Mouse (Mus musculus): ENCODE measurements around the gene Kif9. TPM values are rescaled to one million over a fixed set of nuclear protein-coding genes. Genes with fewer than 3 reads are reported as not detected.

Kif9 gene
- total and polyA plus RNA-seq, 2 experiments from 2014 or later: 3.3 to 3.9 TPM

DNA sequence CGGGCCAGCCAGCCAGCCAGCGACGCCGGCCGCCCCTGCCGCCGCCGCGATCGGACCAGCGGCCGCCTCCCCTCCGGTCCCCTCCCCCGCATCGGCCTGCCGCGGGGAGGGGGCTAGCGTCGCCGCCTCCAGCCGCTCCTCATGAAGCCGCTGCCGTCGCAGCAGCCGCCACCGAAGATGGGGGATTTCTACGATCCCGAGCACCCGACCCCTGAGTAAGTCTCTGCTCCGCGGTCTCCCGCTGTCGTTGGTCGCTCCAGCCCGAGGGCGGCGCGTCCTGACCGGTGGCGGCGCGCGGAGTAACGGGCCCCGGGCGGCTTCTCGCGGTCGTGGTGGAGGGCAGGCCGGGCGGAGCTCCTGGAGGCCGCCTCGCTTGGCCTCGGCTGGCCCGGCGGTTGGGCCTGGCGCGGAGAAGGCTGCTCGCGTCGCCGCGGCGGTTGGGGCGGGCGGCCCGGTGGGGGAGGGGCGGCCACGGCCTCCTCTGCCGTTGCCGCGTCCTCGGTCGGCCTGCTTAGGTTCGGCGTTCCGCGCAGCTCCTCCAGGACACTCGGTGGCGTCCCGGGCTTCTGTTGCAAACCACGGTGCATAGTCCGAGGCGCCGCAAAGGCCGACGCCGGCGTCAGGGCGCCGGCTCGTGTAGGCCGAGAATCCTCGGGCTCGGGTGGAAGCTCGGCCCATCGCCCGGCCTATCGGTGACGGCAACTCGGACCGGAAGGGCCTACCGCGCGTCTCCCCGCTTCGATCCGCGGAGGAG is 56.0 kb downstream of the Kif9 start, which contains the start of gene Setd2:
Gene Setd2, plus strand, starts transcription at position 60 of the 754 bp plus-strand sequence.
- WGBS: under 1% methylated on average over 71 of the region's 109 CpGs
- H3K36me3 ChIP-seq (ENCODE audit: insufficient read depth, low read length): no peaks in the 10 kb centered on the region
- TF ChIP-seq CTCF (IDR thresholded peaks at IDR 0.05; ENCODE audit: low read depth): no peak
- ATAC-seq (peak; percentile 27), DNase-seq (ENCODE audit: low spot score) (peak; percentile 70)
- peaks cover 14% of the 10 kb centered on the region for H3K4me1 ChIP-seq (ENCODE audit: insufficient read depth, low read length)
- H3K4me2 ChIP-seq (ENCODE audit: low read depth, low read length): peak within 1 kb of the TSS; percentile 81
- peak within 1 kb of the TSS; percentile 99 for H3K27ac ChIP-seq
- peak within 1 kb of the TSS; percentile 91 for H3K4me3 ChIP-seq (ENCODE audit: low read length)
- H3K27me3 ChIP-seq (ENCODE audit: insufficient read depth, low read length): no peaks in the 10 kb centered on the region
- H3K9me3 ChIP-seq (ENCODE audit: low read length): no peaks in the 10 kb centered on the region
- peak within 1 kb of the TSS; percentile 96 for H3K9ac ChIP-seq (replicated peaks; ENCODE audit: low read length)

DNA sequence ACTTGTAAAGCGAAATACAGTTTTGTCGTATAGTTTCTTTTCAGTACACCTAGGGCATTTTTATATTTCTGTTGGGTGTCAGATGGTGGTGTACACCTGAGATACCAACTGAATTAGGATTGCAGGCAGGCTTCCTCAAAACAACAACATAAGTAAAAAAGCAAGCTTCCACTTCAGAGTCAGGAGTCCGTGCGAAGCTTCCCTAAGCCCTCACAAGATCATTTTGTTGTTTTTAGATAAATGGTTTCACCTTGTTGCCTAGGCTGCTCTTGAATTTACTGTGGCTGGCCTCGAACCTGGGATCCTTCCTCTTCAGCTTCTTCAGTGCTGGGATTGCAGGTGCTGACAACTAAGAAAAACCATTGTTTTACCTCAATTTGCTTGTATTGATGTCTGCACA is 56.9 kb downstream of the Kif9 start:
- no peak for TF ChIP-seq CTCF (IDR thresholded peaks at IDR 0.05; ENCODE audit: low read depth)
- Histone ChIP-seq H3K9ac (replicated peaks; ENCODE audit: low read length) (peak overlapping the region; percentile 96), H3K27ac (peak overlapping the region; percentile 99; the same call in 1 of the 2 replicates), H3K9me3 (ENCODE audit: low read length) (no peaks in the 10 kb centered on the region), H3K36me3 (ENCODE audit: insufficient read depth, low read length) (no peaks in the 10 kb centered on the region), H3K4me2 (ENCODE audit: low read depth, low read length) (peak overlapping the region; percentile 81), H3K27me3 (ENCODE audit: insufficient read depth, low read length) (no peaks in the 10 kb centered on the region), H3K4me1 (ENCODE audit: insufficient read depth, low read length) (peaks cover 14% of the 10 kb centered on the region), H3K4me3 (ENCODE audit: low read length) (peak overlapping the region; percentile 91)
- ATAC-seq (no peak), DNase-seq (ENCODE audit: low spot score) (no peak)
- 30% methylated on average over 5 of the region's 5 CpGs for WGBS

DNA sequence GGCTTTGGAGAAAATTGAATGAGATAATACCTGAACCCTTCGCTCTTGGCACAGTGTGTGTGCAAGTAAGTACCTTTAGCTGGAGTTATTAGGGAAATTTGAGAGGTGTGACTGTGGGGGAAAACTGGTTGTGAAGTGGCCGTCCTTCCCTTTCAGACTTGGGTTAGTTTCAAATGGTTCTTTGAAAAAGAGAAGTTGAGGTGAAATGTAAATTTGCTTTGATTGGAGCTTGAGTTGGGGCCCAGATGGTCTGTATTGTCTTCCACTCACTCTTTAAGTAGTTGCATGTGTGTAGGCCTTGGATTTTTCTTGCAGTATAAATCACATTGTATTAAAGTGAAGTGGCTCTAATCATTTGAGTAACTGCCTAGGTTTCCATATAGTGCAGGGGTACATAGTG is 58.4 kb downstream of the Kif9 start:
- no peak overlapping the region for H3K4me3 ChIP-seq (ENCODE audit: low read length)
- TF ChIP-seq CTCF (IDR thresholded peaks at IDR 0.05; ENCODE audit: low read depth): no peak
- peaks cover 14% of the 10 kb centered on the region for H3K4me1 ChIP-seq (ENCODE audit: insufficient read depth, low read length)
- 83% methylated on average over 2 of the region's 2 CpGs for WGBS
- ATAC-seq (no peak), DNase-seq (ENCODE audit: low spot score) (no peak)
- H3K9me3 ChIP-seq (ENCODE audit: low read length): no peaks in the 10 kb centered on the region
- H3K9ac ChIP-seq (replicated peaks; ENCODE audit: low read length): no peak overlapping the region
- H3K27ac ChIP-seq: no peak overlapping the region
- peak overlapping the region; percentile 81; the same call in 1 of the 2 replicates for H3K4me2 ChIP-seq (ENCODE audit: low read depth, low read length)
- no peaks in the 10 kb centered on the region for H3K27me3 ChIP-seq (ENCODE audit: insufficient read depth, low read length)
- no peaks in the 10 kb centered on the region for H3K36me3 ChIP-seq (ENCODE audit: insufficient read depth, low read length)

DNA sequence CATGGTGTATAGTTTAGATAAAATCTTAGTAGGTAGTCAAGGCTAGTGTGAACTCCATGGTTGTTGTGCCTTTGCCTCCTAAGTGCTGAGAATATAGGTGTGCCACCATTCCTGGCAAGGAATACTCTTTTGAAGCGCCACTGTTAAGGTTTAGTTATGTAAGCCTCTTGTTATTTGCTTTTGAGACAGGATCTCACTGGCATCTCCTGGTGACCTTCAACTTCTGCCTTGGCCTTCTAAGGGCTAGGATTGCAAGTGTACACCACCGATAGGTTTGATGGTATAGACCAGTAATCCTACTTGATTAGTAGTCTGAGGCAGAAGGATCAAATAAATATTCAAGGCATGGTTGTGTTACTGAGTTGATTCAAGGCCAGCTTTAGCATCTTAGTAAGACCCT is 59.9 kb downstream of the Kif9 start:
- ATAC-seq: no peak
- Histone ChIP-seq H3K9ac (replicated peaks; ENCODE audit: low read length) (no peak overlapping the region), H3K9me3 (ENCODE audit: low read length) (no peaks in the 10 kb centered on the region), H3K4me2 (ENCODE audit: low read depth, low read length) (no peak overlapping the region), H3K27me3 (ENCODE audit: insufficient read depth, low read length) (no peaks in the 10 kb centered on the region), H3K27ac (no peak overlapping the region), H3K4me1 (ENCODE audit: insufficient read depth, low read length) (peaks cover 11% of the 10 kb centered on the region), H3K4me3 (ENCODE audit: low read length) (no peak overlapping the region), H3K36me3 (ENCODE audit: insufficient read depth, low read length) (no peaks in the 10 kb centered on the region)
- DNase-seq (ENCODE audit: low spot score): no peak
- no peak for TF ChIP-seq CTCF (IDR thresholded peaks at IDR 0.05; ENCODE audit: low read depth)
- WGBS: 97% methylated on average over 2 of the region's 2 CpGs

DNA sequence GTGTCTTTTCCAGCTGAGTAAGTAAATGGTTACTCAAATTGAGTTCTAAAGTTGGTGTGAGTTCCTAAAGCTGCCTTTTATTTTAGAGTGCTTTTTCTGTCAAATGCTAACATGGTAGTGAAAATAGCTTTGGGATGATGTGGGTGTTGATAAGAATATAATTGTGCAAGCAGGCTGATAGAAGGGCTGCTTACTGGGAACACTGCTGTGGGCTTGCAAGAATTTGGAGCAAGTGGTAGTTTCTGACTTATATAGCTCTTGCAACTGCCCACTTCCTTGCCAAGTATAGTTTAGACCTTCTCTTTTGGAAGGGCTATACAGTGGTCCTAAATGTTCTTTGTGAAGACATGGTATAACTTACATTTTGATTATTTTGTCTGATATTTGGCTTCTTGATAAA is 61.8 kb downstream of the Kif9 start:
- Histone ChIP-seq H3K36me3 (ENCODE audit: insufficient read depth, low read length) (no peaks in the 10 kb centered on the region), H3K9me3 (ENCODE audit: low read length) (no peaks in the 10 kb centered on the region), H3K4me1 (ENCODE audit: insufficient read depth, low read length) (peaks cover 11% of the 10 kb centered on the region), H3K27ac (no peak overlapping the region), H3K4me3 (ENCODE audit: low read length) (no peak overlapping the region), H3K27me3 (ENCODE audit: insufficient read depth, low read length) (no peaks in the 10 kb centered on the region), H3K9ac (replicated peaks; ENCODE audit: low read length) (no peak overlapping the region), H3K4me2 (ENCODE audit: low read depth, low read length) (no peak overlapping the region)
- DNase-seq (ENCODE audit: low spot score) (no peak), ATAC-seq (no peak)
- TF ChIP-seq CTCF (IDR thresholded peaks at IDR 0.05; ENCODE audit: low read depth): no peak

DNA sequence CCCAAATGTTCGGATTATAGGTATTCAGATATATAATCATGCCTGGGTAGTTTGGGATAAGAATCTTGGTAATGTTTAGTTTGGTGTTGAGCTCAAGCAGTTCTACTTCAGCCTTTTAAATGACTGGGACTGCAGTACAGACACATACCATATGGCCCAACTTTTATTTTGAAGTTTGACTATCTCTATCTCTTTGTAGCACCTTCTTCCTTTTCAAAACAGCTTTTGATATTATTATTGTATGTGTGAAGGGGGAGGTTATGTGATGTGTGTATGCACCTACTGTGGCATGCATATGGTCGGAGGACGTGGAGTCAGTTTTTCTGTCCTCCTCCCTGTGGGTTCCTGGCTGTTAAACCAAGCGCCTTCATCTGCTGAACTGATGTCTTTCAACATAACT is 65.2 kb downstream of the Kif9 start:
- Histone ChIP-seq H3K9me3 (ENCODE audit: low read length) (no peaks in the 10 kb centered on the region), H3K4me1 (ENCODE audit: insufficient read depth, low read length) (no peaks in the 10 kb centered on the region), H3K36me3 (ENCODE audit: insufficient read depth, low read length) (no peaks in the 10 kb centered on the region), H3K9ac (replicated peaks; ENCODE audit: low read length) (no peak overlapping the region), H3K27ac (no peak overlapping the region), H3K4me2 (ENCODE audit: low read depth, low read length) (no peak overlapping the region), H3K27me3 (ENCODE audit: insufficient read depth, low read length) (no peaks in the 10 kb centered on the region), H3K4me3 (ENCODE audit: low read length) (no peak overlapping the region)
- ATAC-seq: no peak
- no peak for DNase-seq (ENCODE audit: low spot score)
- WGBS: 82% methylated on average over 4 of the region's 4 CpGs
- TF ChIP-seq CTCF (IDR thresholded peaks at IDR 0.05; ENCODE audit: low read depth): no peak

DNA sequence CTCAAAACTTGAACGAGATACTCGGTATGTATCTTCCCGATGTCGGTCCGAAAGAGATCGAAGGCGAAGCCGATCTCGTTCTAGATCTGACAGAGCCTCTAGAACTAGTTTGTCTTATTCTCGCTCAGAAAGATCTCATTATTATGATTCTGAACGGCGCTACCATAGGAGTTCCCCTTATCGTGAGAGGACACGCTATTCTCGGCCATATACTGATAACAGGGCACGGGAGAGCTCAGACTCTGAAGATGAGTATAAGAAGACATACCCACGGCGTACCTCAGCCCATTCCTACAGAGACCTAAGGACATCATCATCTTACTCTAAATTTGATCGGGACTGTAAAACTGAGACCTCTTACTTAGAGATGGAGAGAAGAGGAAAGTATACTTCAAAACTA is 71.5 kb downstream of the Kif9 start:
- no peak for DNase-seq (ENCODE audit: low spot score)
- 98% methylated on average over 19 of the region's 19 CpGs for WGBS
- H3K36me3 ChIP-seq (ENCODE audit: insufficient read depth, low read length): peaks cover 38% of the 10 kb centered on the region
- H3K27ac ChIP-seq: no peak overlapping the region
- ATAC-seq: no peak
- H3K9ac ChIP-seq (replicated peaks; ENCODE audit: low read length): no peak overlapping the region
- H3K4me1 ChIP-seq (ENCODE audit: insufficient read depth, low read length): no peaks in the 10 kb centered on the region
- no peaks in the 10 kb centered on the region for H3K27me3 ChIP-seq (ENCODE audit: insufficient read depth, low read length)
- no peak for TF ChIP-seq CTCF (IDR thresholded peaks at IDR 0.05; ENCODE audit: low read depth)
- no peak overlapping the region for H3K4me3 ChIP-seq (ENCODE audit: low read length)
- H3K9me3 ChIP-seq (ENCODE audit: low read length): no peaks in the 10 kb centered on the region
- no peak overlapping the region for H3K4me2 ChIP-seq (ENCODE audit: low read depth, low read length)

Data from hindbrain, postnatal 0 days (tissue).